Mouse (Mus musculus): ENCODE data around the gene Gm3164.
"Not testable (repeated sequence)": the region's sequence is repeated elsewhere in the genome, so short reads cannot be mapped to it uniquely, and the experiment has no call there.

The Gm3164 gene

GRCm38 (mm10) chr14:4414965-4415835, at the start of gene Gm3164:
Gene Gm3164, plus strand, starts transcription at chr14:4415448.
- not testable (repeated sequence) for DNase-seq (ENCODE audit: low spot score)

GRCm38 (mm10) chr14:4368991-4369390, 46.3 kb upstream of the Gm3164 start:
- not testable (repeated sequence) for DNase-seq (ENCODE audit: low spot score)

DNA sequence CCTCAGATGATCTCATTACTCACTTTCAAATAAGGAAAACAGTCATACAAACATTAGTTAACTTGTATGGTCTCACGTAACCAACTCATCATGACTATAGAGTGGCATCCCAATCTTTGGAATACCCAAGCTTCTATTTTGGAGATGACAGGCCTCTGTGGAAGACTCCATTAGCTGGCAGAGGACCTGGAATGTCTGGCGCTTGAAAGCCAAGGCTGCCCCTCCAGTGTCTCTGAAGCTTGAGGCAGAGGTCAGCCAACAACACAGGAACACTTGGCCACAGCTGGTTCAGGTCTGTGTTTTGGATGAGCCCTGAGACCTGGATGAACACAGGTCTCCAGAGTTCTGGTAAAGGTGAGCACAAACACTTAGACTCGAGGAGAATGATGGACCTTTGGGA, 45.6 kb upstream of the Gm3164 start:
- not testable (repeated sequence) for DNase-seq (ENCODE audit: low spot score)

DNA sequence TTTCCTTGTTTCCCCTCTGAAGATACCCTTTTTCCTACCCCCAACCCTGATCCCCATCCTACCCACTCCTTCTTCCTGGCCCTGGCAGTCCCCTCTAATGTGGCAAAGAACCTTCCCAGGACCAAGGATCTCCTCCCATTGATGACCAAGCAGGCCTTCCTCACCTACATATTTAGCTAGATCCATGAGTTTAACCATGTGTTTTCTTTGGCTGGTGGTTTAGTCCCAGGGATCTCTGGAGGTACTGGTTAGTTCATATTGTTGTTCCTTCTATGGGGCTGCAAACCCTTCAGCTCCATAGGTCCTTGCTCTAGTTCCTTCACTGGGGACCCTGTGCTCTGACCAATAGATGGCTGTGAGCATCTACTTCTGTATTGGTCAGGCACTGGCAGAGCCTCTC, 37.4 kb upstream of the Gm3164 start:
- DNase-seq (ENCODE audit: low spot score) = not testable (repeated sequence)

- DNase-seq (ENCODE audit: low spot score) = not testable (repeated sequence)
Observed at GRCm38 (mm10) chr14:4385606-4386005, 29.6 kb upstream of the Gm3164 start.

DNA sequence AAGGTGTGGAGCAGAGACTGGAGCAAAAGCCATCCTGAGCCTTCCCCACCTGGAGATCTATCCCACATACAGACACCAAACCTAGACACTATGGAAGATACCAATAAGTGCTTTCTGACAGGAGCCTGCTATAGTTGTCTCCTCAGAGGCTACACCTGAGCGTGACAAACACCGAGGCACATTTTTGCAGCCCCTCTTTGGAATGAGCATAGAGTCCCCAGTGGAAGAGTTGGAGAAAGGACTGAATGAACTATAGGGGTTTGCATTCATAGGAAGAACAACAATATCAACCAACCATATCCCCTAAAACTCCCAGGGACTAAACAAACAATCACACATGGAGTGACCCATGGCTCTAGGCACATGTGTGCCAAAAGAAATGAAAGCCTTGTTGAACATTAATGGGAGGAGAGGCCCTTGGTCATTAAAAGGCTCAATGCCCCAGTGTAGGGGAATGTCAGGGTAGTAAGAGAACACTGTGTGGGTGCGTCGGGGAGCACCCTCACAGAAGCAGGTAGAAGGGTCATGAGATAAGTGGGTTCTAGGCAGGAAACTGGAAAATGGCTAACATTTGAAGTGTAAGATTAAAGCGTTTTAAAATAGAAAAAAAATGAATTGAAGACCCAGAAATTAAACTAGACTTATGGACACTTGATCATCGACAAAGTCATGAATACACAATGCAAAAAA, 22.3 kb upstream of the Gm3164 start:
- not testable (repeated sequence) for DNase-seq (ENCODE audit: low spot score)

DNA sequence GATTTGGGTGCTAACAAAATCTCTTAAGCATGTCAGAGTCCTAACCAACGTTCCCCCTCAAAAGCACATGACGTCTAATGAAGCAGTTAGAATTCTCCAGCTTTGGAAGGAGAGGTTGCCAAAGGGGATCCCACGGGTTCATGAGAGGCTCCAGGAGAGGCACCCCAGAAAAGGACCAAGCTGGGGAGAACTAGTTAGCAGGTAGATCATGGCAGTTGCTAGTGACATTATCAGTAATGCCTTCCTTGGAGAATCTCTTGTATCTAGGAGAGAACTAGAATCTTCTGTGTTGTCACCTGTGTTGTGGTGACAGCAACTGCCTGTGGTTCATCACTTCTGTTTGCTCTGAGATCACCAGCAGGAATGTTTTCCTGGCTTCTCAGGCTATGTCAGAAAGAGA, 18.0 kb upstream of the Gm3164 start, which contains the start of gene Gm3159:
Gm3159 (plus strand) TSS at position 301 of the 400 bp plus-strand sequence.
- not testable (repeated sequence) for DNase-seq (ENCODE audit: low spot score)

GRCm38 (mm10) chr14:4398624-4399023, 16.6 kb upstream of the Gm3164 start:
- not testable (repeated sequence) for DNase-seq (ENCODE audit: low spot score)

DNA sequence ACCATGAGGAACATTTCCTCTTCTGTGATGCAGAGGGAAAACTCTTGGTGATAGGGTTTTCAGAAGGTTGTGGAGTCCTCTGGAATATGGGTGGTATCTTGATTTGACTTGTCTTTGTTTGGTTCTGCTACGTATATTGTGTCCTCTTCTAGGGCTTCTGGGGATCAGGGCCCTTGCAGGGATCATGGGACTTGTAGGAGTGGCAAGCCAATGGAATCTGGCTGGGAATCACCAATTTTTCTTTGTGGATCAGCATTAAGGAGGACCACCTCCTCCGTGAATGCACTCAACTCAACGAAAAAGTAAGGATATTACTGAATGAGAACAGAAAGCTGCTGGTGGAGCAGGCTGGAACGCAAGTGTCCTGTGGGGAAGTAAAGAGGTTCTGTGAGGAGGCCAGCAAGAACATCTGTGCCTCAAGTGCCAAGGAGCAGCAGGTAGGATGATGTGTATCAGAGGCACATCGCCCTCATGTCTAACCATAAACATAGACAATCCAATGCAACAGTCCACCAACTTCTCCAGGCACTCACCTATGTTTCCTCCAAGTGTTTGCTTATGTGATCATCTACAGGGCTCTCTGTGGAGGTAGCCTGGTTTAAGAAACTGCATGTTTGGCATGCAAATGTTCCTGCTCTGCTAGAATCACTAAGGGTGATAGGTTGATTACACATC, 15.0 kb upstream of the Gm3164 start:
- DNase-seq (ENCODE audit: low spot score) = not testable (repeated sequence)

DNA sequence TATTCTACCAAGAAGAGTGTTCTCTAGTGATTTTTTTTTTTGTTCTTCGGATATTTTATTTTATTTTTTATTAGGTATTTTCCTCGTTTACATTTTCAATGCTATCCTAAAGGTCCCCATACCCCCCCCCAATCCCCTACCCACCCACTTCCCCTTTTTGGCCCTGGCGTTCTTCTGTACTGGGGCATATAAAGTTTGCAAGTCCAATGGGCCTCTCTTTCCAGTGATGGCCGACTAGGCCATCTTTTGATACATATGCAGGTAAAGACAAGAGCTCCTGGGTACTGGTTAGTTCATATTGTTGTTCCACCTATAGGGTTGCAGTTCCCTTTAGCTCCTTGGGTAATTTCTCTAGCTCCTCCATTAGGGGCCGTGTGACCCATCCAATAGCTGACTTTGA, 14.0 kb upstream of the Gm3164 start:
- DNase-seq (ENCODE audit: low spot score) = not testable (repeated sequence)

- DNase-seq (ENCODE audit: low spot score) = not testable (repeated sequence)
Observed at GRCm38 (mm10) chr14:4403840-4404239, 11.4 kb upstream of the Gm3164 start.

GRCm38 (mm10) chr14:4409939-4410338, 5.3 kb upstream of the Gm3164 start:
- not testable (repeated sequence) for DNase-seq (ENCODE audit: low spot score)

DNA sequence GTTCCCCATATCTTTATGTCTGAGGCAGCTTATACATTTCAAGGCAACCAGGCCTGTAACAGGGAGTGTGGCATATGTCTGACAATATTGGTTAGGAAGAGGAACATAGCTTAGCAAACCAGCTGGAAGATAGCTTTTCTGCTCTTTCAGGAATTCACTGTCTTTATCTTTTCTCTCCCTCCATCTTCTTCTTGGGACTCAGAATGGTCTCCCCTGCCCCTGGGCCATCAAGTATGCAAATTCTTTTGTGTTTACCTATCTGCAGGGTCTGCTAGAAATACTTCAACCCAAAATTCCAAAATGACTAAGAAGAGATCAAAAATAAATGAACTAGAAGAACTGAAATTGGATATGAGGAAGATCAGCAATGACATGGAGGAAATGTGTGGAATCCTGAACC, 15.4 kb downstream of the Gm3164 start, which contains the start of gene Gm3173:
Gm3173 (plus strand) TSS at position 301 of the 400 bp plus-strand sequence.
- not testable (repeated sequence) for DNase-seq (ENCODE audit: low spot score)

DNA sequence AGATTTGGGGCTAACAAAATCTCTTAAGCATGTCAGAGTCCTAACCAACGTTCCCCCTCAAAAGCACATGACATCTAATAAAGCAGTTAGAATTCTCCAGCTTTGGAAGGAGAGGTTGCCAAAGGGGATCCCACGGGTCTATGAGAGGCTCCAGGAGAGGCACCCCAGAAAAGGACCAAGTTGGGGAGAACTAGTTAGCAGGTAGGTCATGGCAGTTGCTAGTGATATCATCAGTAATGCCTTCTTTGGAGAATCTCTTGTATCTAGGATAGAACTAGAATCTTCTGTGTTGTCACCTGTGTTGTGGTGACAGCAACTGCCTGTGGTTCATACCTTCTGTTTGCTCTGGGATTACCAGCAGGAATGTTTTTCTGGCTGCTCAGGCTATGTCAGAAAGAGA, 66.2 kb downstream of the Gm3164 start, which contains the start of gene Gm3182:
Gm3182 (plus strand) TSS at position 301 of the 400 bp plus-strand sequence.
- DNase-seq (ENCODE audit: low spot score) = not testable (repeated sequence)

Data from T-cell, adult 2 months (primary cell).